Mouse (Mus musculus) lung, adult 2 months (tissue): ENCODE measurements around the gene Psmb2.

Source experiments
- CTCF ChIP-seq: fragments of 200-500 bp; IDR thresholded peaks from 2 replicates; pipeline ENCODE4 v1.5.1; 2011; ENCODE audit warnings: mild to moderate bottlenecking, low read length, control low read depth; ENCODE audit not compliant: insufficient read depth
- POLR2A ChIP-seq: fragments of 200-500 bp; IDR thresholded peaks from 2 replicates; pipeline ENCODE4 v1.6.1; 2011; ENCODE audit warnings: low read depth, mild to moderate bottlenecking, control low read depth, low read length, borderline replicate concordance; ENCODE audit errors: extremely low read depth

- TF ChIP-seq CTCF (no peak), POLR2A (no peak)
Measured at GRCm38 (mm10) chr4:126682298-126682697, 4.9 kb downstream of the Psmb2 start.
